Mouse (Mus musculus) embryo, embryonic 11 days (tissue): Measurements from ENCODE around the gene Tnpo2.

ENCODE experiments used
- DNase-seq: peaks from one replicate; pipeline ENCODE4 v3.0.0-alpha.2; 2015

The Tnpo2 gene

GRCm38 (mm10) chr8:85027922-85028321, 8.8 kb upstream of the Tnpo2 start:
- no peak for DNase-seq

DNA sequence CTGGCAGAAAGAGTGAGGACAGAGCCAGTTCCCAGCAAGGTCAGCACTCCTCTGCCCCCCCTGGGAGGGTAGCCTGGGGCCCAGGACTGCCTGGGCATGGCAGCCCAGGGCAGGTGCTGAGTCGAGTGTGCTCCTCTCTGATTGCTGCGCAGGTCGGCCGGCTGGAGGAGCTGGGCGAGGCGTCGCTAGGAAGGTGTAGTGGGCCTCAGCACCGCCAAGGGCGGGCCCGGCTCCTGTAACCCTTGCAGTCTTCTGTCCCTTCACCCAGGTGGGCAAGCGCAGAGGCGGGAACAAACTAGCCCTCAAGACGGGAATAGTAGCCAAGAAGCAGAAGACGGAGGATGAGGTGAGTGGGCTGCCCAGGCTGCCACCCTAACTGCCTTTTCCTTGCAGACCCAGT, 7.4 kb upstream of the Tnpo2 start:
- DNase-seq: no peak

GRCm38 (mm10) chr8:85032622-85033311, 3.9 kb upstream of the Tnpo2 start:
- DNase-seq: no peak

GRCm38 (mm10) chr8:85033867-85034266, 2.8 kb upstream of the Tnpo2 start:
- no peak for DNase-seq

GRCm38 (mm10) chr8:85034764-85035163, 2.0 kb upstream of the Tnpo2 start:
- DNase-seq: peak; percentile 91

DNA sequence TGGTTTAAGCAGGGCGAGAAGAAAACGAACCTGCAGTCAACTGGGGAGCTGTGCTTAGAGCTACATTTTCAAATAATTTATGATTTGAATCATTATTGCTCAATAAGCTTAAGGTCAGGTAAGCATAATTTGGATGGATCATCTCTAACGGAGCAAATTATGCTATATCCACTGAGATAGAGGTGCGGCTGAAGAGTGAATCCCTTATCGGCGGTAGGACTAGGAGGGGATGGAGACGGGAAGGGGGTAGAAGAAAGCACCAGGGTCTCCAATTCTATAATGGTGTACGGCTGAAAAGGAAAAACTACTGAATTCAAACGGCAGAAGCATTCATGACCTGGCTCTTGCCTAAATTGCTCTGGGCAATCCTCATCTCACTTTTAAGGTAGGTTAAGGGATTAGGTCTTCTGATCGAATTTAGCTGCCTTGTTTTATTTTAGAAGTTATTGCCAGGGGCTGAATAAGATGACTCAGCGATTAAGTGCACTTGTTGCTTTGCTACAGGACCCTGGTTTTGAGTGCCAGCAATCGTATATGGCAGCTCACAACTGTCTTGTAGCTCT, 1.5 kb upstream of the Tnpo2 start:
- no peak for DNase-seq

DNA sequence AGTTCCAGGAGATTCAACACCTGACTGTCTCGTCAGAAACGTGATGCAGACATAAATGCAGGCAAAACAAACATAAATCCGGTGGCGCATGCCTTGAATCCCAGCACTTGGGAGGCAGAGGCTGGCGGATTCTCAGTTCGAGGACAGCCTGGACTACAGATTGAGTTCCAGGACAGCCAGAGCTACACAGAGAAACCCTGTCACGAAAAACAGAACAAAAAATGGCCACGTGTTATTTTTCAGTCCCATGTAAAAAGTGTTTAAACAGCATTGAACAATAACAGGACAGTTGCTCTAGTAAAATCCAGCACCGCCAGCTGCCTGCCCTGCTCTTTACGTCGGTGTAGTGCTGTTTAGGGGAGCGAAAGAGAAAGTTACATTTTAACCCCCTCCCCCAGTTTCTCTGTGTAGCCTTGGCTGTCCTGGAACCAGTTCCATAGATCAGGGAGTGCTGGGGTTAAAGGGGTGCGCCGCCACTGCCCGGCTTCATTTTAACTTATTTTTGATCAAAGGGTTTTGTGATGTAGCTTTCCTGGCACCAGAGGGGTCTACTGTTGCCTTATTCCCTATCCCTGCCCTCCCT, 896 bp upstream of the Tnpo2 start:
- peak; percentile 32 for DNase-seq

DNA sequence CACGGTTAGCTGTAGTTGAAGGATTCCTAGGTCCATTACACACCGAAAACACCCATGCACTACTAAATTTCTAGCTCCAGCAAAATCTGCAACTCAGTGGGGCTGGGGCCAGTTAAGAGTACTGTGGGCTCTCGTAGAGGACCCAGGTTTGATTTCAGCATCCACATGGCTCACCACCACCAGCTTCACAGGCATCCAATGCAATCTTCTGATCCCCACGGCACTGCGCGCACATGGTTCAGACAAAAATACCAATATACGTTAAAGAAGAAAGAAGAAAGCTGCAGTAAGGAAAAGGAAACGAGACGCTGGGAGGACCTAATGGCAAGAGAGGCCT, 366 bp upstream of the Tnpo2 start:
- no peak for DNase-seq

DNA sequence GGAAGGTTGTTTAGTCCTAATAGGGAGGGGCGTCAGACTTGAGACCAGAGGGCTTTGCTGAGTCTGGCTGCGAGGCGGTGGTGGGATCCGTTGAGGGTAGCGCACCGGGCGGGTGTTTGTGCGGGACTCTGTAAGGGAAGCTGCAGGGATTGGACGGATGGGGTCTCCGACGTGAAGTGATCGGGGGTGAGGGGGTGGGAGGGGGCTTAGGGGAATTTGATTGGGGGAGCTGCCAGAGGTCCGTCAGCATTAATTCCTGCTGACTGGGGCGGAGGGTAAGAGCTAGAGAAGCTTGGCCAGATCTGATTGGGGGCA, 608 bp downstream of the Tnpo2 start:
- DNase-seq: peak; percentile 81

GRCm38 (mm10) chr8:85037681-85038531, 1.2 kb downstream of the Tnpo2 start:
- DNase-seq: peak; percentile 69

- DNase-seq: no peak
Observed at GRCm38 (mm10) chr8:85043619-85044018, 6.9 kb downstream of the Tnpo2 start.

GRCm38 (mm10) chr8:85057367-85057766, 20.7 kb downstream of the Tnpo2 start:
- DNase-seq: no peak

DNA sequence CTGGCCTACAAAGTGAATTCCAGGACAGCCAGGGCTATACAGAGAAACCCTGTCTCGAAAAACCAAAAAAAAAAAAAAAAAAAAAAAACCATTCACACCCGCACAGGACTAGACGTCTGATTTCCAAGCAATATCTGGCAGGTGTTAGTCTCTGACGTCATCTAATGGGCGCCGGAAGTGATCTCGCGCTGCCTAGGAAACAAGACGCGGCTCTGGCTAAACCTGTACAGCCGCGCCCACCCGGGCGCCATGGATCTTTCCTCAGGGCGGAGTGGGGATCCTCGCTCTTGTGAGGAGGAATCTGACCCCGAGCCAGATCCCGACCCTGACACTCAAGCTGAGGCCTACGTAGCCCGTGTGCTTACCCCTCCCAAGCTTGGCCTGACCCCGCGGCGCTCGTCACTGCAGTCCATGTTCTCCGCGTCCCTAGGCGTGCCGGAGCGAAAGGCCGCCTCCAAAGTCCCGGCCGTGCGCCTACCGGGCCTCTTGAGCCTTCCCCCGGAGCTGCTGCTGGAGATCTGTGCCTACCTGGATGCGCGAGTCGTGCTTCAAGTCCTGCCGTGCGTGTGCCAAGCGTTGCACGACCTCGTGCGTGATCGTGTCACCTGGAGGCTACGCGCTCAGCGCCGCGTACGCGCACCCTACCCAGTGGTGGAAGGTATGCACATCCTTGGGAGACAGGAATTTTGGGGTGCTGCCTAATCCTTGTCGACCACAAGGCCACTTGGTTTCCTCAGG, 23.3 kb downstream of the Tnpo2 start, which contains the start of gene Fbxw9:
Fbxw9 (plus strand) TSS at position 177 of the 738 bp plus-strand sequence.
- DNase-seq: peak; percentile 94

- no peak for DNase-seq
Observed at GRCm38 (mm10) chr8:85062603-85063002, 25.9 kb downstream of the Tnpo2 start.

GRCm38 (mm10) chr8:85065213-85065612, 28.5 kb downstream of the Tnpo2 start:
- no peak for DNase-seq

- DNase-seq: no peak
Observed at GRCm38 (mm10) chr8:85067155-85067554, 30.4 kb downstream of the Tnpo2 start.

GRCm38 (mm10) chr8:85067982-85068381, 31.3 kb downstream of the Tnpo2 start, which contains the start of gene Gm5741:
TSS of gene Gm5741 (minus strand) at chr8:85067982.
- no peak for DNase-seq

DNA sequence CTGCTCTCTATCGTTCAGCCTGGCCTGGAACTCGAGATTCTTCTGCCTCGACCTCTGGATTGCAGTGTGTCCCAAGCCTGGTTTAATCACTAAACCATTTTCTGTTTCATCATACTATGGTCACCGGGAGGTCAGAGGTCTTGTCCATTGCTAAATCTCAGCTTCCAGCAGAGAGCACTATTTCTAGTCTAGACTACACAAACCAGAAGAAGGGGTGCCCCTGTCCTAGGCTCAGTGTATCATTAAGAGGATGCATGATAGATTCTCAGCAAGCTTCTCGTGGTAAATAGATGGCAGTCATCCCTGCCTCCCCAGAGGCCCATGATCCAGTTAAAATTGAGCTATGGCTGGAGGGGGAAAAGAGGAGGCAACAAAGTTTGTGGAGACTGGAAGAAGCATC, 34.3 kb downstream of the Tnpo2 start:
- DNase-seq: peak; percentile 32

GRCm38 (mm10) chr8:85071514-85072281, 35.0 kb downstream of the Tnpo2 start, which contains the start of gene Dhps:
TSS of gene Dhps (plus strand) at chr8:85071757.
- DNase-seq: peak; percentile 96

GRCm38 (mm10) chr8:85072364-85072929, 35.7 kb downstream of the Tnpo2 start:
- no peak for DNase-seq

GRCm38 (mm10) chr8:85073041-85073612, 36.4 kb downstream of the Tnpo2 start:
- DNase-seq: no peak
